Mouse (Mus musculus): ENCODE measurements around the gene Tmem178b.

DNA sequence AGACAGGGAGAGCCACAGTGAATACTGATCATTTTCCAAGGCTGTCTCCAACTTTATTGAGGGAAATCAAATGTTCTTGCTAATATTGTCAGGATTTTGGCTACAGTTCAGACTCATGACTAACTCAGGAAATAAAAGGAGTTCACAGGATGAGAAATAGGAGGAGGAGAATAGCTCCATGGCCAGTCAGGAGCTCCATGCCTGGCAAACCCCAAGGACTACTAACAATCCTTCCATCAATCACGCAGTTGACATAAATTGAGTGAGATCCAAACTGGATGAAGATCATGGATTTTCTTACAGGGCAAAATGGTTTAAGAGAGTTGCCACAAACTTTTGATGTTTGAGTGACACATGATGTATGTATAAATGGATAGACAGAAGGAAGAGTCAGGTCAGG is 258.9 kb downstream of the Tmem178b start:
- no peak for TF ChIP-seq CTCF (IDR thresholded peaks at IDR 0.05)
- TF ChIP-seq POLR2A (IDR thresholded peaks at IDR 0.05; ENCODE audit: insufficient read depth, low read depth, low read length): no peak
- TF ChIP-seq EP300 (IDR thresholded peaks at IDR 0.05; ENCODE audit: insufficient read depth, low read depth, low read length): no peak

Data from heart, adult 2 months (tissue).